Mouse (Mus musculus): ENCODE data around the gene Extl2. TPM values are rescaled to one million over a fixed set of nuclear protein-coding genes. Genes with fewer than 3 reads are reported as not detected.

Extl2 gene
- total and polyA plus RNA-seq, 2 experiments from 2014 or later, result 44.0 to 44.8 TPM

DNA sequence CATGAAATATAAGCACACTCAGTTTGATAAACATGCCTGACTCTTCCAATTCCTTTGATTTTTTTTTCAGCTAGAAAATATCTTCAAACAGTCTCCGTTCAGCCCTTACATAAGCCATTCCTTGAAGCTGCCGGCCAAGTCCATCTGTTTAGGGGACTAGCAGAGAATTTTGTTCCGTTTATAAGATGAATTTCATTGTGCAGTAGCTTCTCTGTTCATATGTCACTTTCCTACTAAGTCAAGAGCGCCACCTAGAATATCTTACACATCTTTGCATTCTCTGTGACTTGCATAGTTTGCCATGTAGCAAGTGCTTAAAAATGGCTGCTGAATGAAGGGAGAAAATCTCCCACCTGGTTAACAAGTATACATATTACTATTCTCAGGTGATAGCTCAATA is 71.2 kb downstream of the Extl2 start:
- DNase-seq (ENCODE audit: low spot score) (peak; percentile 36), ATAC-seq (no peak)
- Histone ChIP-seq H3K9ac (replicated peaks; ENCODE audit: low read length) (no peak overlapping the region), H3K4me1 (ENCODE audit: insufficient read depth, low read length) (no peaks in the 10 kb centered on the region), H3K4me3 (ENCODE audit: low read length) (no peak overlapping the region), H3K27me3 (ENCODE audit: insufficient read depth, low read length) (no peaks in the 10 kb centered on the region), H3K9me3 (ENCODE audit: low read length) (no peaks in the 10 kb centered on the region), H3K4me2 (ENCODE audit: low read depth, low read length) (no peak overlapping the region), H3K36me3 (ENCODE audit: insufficient read depth, low read length) (no peaks in the 10 kb centered on the region), H3K27ac (no peak overlapping the region)
- WGBS, result 67% methylated on average over 4 of the region's 4 CpGs
- TF ChIP-seq CTCF (IDR thresholded peaks at IDR 0.05; ENCODE audit: low read depth), result peak; percentile 25; the same call in 1 of the 2 replicates

Small RNA genes lying within 50 kb of the gene (microRNA-seq; reads per million reads assigned to microRNA genes)
- 0 reads per million in 2 experiments for gene Mir669n

Other genes starting within 250 kb of the Extl2 start
- gene Dph5, start 119.6 kb upstream of the Extl2 start, total RNA-seq (2014; rRNA removed), result 9.0 and 11.0 TPM in 2 replicates
- 20.1 and 22.6 TPM in 2 replicates for gene Dph5, start 119.6 kb upstream of the Extl2 start, polyA plus RNA-seq (2015; fragmentation: Nextera tagmentation; extraction: Ambion mirVana)
- gene Slc30a7, start 56 bp upstream of the Extl2 start, total RNA-seq (2014; rRNA removed), result 20.4 and 21.8 TPM in 2 replicates
- 10.1 and 12.6 TPM in 2 replicates for gene Slc30a7, start 56 bp upstream of the Extl2 start, polyA plus RNA-seq (2015; fragmentation: Nextera tagmentation; extraction: Ambion mirVana)
- 35.4 and 45.3 TPM in 2 replicates for gene Vcam1, start 122.2 kb downstream of the Extl2 start, total RNA-seq (2014; rRNA removed)
- 40.7 and 43.5 TPM in 2 replicates for gene Vcam1, start 122.2 kb downstream of the Extl2 start, polyA plus RNA-seq (2015; fragmentation: Nextera tagmentation; extraction: Ambion mirVana)
- 11.4 and 22.9 TPM in 2 replicates for gene Gpr88, start 246.0 kb downstream of the Extl2 start, total RNA-seq (2014; rRNA removed)
- 4.6 and 5.9 TPM in 2 replicates for gene Gpr88, start 246.0 kb downstream of the Extl2 start, polyA plus RNA-seq (2015; fragmentation: Nextera tagmentation; extraction: Ambion mirVana)

Measured in hindbrain, postnatal 0 days (tissue).